Comparison of ENCODE assay signal across 9 mouse cellular contexts in the genomic region with DNA sequence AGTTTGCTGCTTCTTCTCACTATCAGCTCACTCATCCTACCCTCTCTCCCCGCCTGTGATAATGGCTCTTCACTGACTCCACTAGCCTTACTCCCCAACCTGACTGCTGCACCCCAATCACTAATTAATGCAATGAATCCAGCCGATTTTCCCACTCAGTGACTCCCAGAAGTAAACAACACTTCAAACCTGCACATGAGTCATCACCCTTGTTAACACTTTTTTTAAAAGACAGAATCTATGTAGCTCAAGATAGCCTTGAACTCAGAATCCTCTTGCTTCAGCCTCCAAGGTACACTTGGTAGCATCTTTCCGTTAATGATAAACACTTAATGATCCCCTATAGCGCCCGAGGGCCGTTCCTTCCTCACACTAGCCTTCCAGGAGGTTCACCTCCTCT. TPM values are rescaled to one million over a fixed set of nuclear protein-coding genes. Genes with fewer than 3 reads are reported as not detected.
DNase-seq lines count a peak whose midpoint lies in the region; ATAC-seq and TF ChIP-seq lines count a peak whose summit lies in the region.
"Had no signal": no experiment of that assay in that cellular context is flagged by ENCODE, and none has a peak within 500 bp of the region (broad histone marks: within the 10 kb centered on the region; RNA-seq: fewer than 3 reads in every experiment).

No protein-coding gene starts in this region.

- peak overlapping the region; percentile 96 for H3K27ac ChIP-seq in left cerebral cortex, adult 2 months
- H3K27ac ChIP-seq in intestine, embryonic 16.5 days (ENCODE audit: low read length), result peak overlapping the region; percentile 26; the same call in 1 of the 2 replicates
- peak overlapping the region; percentile 85 for H3K27ac ChIP-seq in neural tube, embryonic 14.5 days (ENCODE audit: low read depth, low read length)

- no peaks in the 10 kb centered on the region for H3K9me3 ChIP-seq in intestine, embryonic 16.5 days (ENCODE audit: control insufficient read depth, low read length)
- no peaks in the 10 kb centered on the region for H3K9me3 ChIP-seq in neural tube, embryonic 14.5 days (ENCODE audit: control insufficient read depth, low read length)

- peak overlapping the region; percentile 70 for H3K4me3 ChIP-seq in left cerebral cortex, adult 2 months
- peak overlapping the region; percentile 70 for H3K4me3 ChIP-seq in intestine, embryonic 16.5 days (ENCODE audit: low read length)
- peak overlapping the region; percentile 64 for H3K4me3 ChIP-seq in neural tube, embryonic 14.5 days (ENCODE audit: low read depth, low read length)

- peak overlapping the region; percentile 82 for H3K9ac ChIP-seq in intestine, embryonic 16.5 days (ENCODE audit: low read depth, low read length)
- H3K9ac ChIP-seq in neural tube, embryonic 14.5 days (replicated peaks; ENCODE audit: low read depth, low read length), result peak overlapping the region; percentile 76

- no peak for ATAC-seq in intestine, embryonic 16.5 days
- no peak for ATAC-seq in neural tube, embryonic 14.5 days (ENCODE audit: low read depth)

- H3K36me3 ChIP-seq in intestine, embryonic 16.5 days (ENCODE audit: control insufficient read depth, insufficient read depth, low read length), result no peaks in the 10 kb centered on the region
- no peaks in the 10 kb centered on the region for H3K36me3 ChIP-seq in neural tube, embryonic 14.5 days (ENCODE audit: control insufficient read depth, insufficient read depth, low read length)

- H3K4me1 ChIP-seq in intestine, embryonic 16.5 days (ENCODE audit: control insufficient read depth, insufficient read depth, low read length), result peaks cover 11% of the 10 kb centered on the region; the same call in 1 of the 2 replicates
- 0 out of 2 replicates have a peak, but pooled peaks cover 11% of the 10 kb centered on the region for H3K4me1 ChIP-seq in neural tube, embryonic 14.5 days (ENCODE audit: control insufficient read depth, insufficient read depth, low read length)

- no peak for TF ChIP-seq CTCF in left cerebral cortex, adult 2 months (IDR thresholded peaks at IDR 0.05)

- under 1% methylated on average over 6 of the region's 6 CpGs for WGBS in intestine, embryonic 16.5 days
- WGBS in neural tube, embryonic 14.5 days, result 3% methylated on average over 6 of the region's 6 CpGs

- intact Hi-C loops in left cerebral cortex, adult 2 months (cut with DNase I), result loop anchor here (2.0 kb wide), 1 partner anchor 60 kb away; no protein-coding TSS in a partner anchor
- intact Hi-C loops in left cerebral cortex, postnatal 14 days (cut with DNase I), result no loop called here

- H3K27me3 ChIP-seq in intestine, embryonic 16.5 days (replicated peaks; ENCODE audit: control insufficient read depth, insufficient read depth, low read length), result no peaks in the 10 kb centered on the region
- peaks cover 6% of the 10 kb centered on the region for H3K27me3 ChIP-seq in neural tube, embryonic 14.5 days (ENCODE audit: control insufficient read depth, insufficient read depth, low read length)

- H3K4me2 ChIP-seq in intestine, embryonic 16.5 days (ENCODE audit: low read depth, low read length), result peak overlapping the region; percentile 88
- H3K4me2 ChIP-seq in neural tube, embryonic 14.5 days (ENCODE audit: low read depth, low read length), result peak overlapping the region; percentile 75

- DNase-seq in left cerebral cortex, adult 2 months (ENCODE audit: extremely low spot score in 1 of 2, low spot score in 2 of 2), result no peak
- no peak for DNase-seq in left cerebral cortex, adult 11 months (ENCODE audit: low spot score)
- DNase-seq in c-Kit-positive CD71-positive TER-119-positive erythroid progenitor cells, embryonic 14.5 days (ENCODE audit: low spot score), result peak; percentile 16
- no peak for DNase-seq in retina, postnatal 1 day
- no peak for DNase-seq in left cerebral cortex, postnatal 14 days (ENCODE audit: low spot score in 2 of 2)
- DNase-seq in frontal cortex, postnatal 10 days (ENCODE audit: low spot score in 2 of 2), result no peak

RNA-seq across cellular contexts. Expression of gene Ppip5k1, which starts 0.8 kb away (rescaled TPM):
- 100 to 1,000 TPM; 134 to 136 TPM for total RNA-seq in left cerebral cortex, adult 2 months (2021)
- polyA plus RNA-seq in intestine, embryonic 16.5 days (2015; fragmentation: Nextera tagmentation; extraction: Ambion mirVana), result 18.7 and 21.4 TPM in 2 replicates
- polyA plus RNA-seq in neural tube, embryonic 14.5 days (2014; fragmentation: Nextera tagmentation; extraction: Ambion mirVana), result 20.3 and 23.5 TPM in 2 replicates
- total RNA-seq in left cerebral cortex, postnatal 14 days (2021), result 10 to 100 TPM; 83.7 to 90.9 TPM

RNA-seq across cellular contexts. Expression of gene Ckmt1, which starts 3.1 kb away (rescaled TPM):
- 100 to 1,000 TPM; 339 to 354 TPM for total RNA-seq in left cerebral cortex, adult 2 months (2021)
- polyA plus RNA-seq in intestine, embryonic 16.5 days (2015; fragmentation: Nextera tagmentation; extraction: Ambion mirVana), result 880 and 1,082 TPM in 2 replicates
- polyA plus RNA-seq in neural tube, embryonic 14.5 days (2014; fragmentation: Nextera tagmentation; extraction: Ambion mirVana), result 83.5 and 108 TPM in 2 replicates
- total RNA-seq in left cerebral cortex, postnatal 14 days (2021), result 100 to 1,000 TPM; 399 to 404 TPM
- total RNA-seq: neutrophil, adult 5-6 weeks had no signal

RNA-seq across cellular contexts. Expression of gene Strc, which starts 32.6 kb away (rescaled TPM):
- total RNA-seq in left cerebral cortex, adult 2 months (2021), result under 1 TPM; 0.11 to 0.12 TPM
- polyA plus RNA-seq in intestine, embryonic 16.5 days (2015; fragmentation: Nextera tagmentation; extraction: Ambion mirVana), result 0.04 TPM in 2 replicates
- not detected in 2 replicates for polyA plus RNA-seq in neural tube, embryonic 14.5 days (2014; fragmentation: Nextera tagmentation; extraction: Ambion mirVana)
- total RNA-seq in left cerebral cortex, postnatal 14 days (2021), result under 1 TPM in 1 of 2 experiments, not detected in 1; 0.29 TPM
- total RNA-seq: neutrophil, adult 5-6 weeks had no signal

RNA-seq across cellular contexts. Expression of gene Pdia3, which starts 59.2 kb away (rescaled TPM):
- total RNA-seq in left cerebral cortex, adult 2 months (2021), result 100 to 1,000 TPM; 170 to 202 TPM
- polyA plus RNA-seq in intestine, embryonic 16.5 days (2015; fragmentation: Nextera tagmentation; extraction: Ambion mirVana), result 889 and 911 TPM in 2 replicates
- polyA plus RNA-seq in neural tube, embryonic 14.5 days (2014; fragmentation: Nextera tagmentation; extraction: Ambion mirVana), result 219 and 309 TPM in 2 replicates
- 100 to 1,000 TPM; 197 to 222 TPM for total RNA-seq in left cerebral cortex, postnatal 14 days (2021)

RNA-seq across cellular contexts. Expression of gene Catsper2, which starts 59.2 kb away (rescaled TPM):
- 1 to 10 TPM; 3.6 to 4.2 TPM for total RNA-seq in left cerebral cortex, adult 2 months (2021)
- 1.1 and 1.5 TPM in 2 replicates for polyA plus RNA-seq in intestine, embryonic 16.5 days (2015; fragmentation: Nextera tagmentation; extraction: Ambion mirVana)
- 4.8 and 7.8 TPM in 2 replicates for polyA plus RNA-seq in neural tube, embryonic 14.5 days (2014; fragmentation: Nextera tagmentation; extraction: Ambion mirVana)
- 1 to 10 TPM; 4.7 to 4.8 TPM for total RNA-seq in left cerebral cortex, postnatal 14 days (2021)

Comparison
In these comparisons a context has a peak if more than half of its experiments do, and no peak if none do; other contexts are left out.
1. H3K27ac ChIP-seq: peak in every context shown above with its lines; median percentile 96 in left cerebral cortex, adult 2 months; 85 in neural tube, embryonic 14.5 days; 26 in intestine, embryonic 16.5 days.